Mouse (Mus musculus): ENCODE results near the gene Tceal9.

GRCm38 (mm10) chrX:136216303-136216702 lies 28.6 kb upstream of the Tceal9 start:
- TF ChIP-seq RAD21 (IDR thresholded peaks at IDR 0.05; ENCODE audit: low read depth, low read length) (no peak), BHLHE40 (IDR thresholded peaks at IDR 0.05; ENCODE audit: low read depth, low read length) (no peak), KAT2A (IDR thresholded peaks at IDR 0.05; ENCODE audit: insufficient replicate concordance, low read length) (no peak)
